Comparison of ENCODE assay signal across 12 mouse cellular contexts in the genomic region with DNA sequence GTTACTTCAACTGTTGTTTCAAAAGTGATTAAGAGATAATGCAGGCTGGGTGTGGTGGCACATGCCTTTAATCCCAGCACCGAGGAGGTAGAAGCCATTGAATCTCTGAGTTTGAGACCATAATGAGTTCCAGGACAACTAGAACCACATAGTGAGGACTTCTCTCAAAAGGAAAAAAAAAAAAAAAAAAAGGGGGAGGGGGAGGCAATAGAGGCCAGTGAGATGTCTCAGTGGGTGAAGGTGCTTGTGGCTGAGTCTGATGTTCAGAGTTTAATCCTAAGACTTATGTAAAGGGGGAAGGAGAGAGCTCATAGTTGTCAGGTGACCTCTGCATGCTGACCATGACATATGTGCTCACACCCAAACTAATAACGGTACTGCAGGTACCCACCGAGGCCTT. TPM values are rescaled to one million over a fixed set of nuclear protein-coding genes. Genes with fewer than 3 reads are reported as not detected.
DNase-seq lines count a peak whose midpoint lies in the region; ATAC-seq and TF ChIP-seq lines count a peak whose summit lies in the region.
"Had no signal": no experiment of that assay in that cellular context is flagged by ENCODE, and none has a peak within 500 bp of the region (broad histone marks: within the 10 kb centered on the region; RNA-seq: fewer than 3 reads in every experiment).

No protein-coding gene starts in this region.

- no peaks in the 10 kb centered on the region for H3K9me3 ChIP-seq in hindbrain, embryonic 10.5 days
- H3K9me3 ChIP-seq in hindbrain, embryonic 11.5 days (ENCODE audit: control insufficient read depth, low read length), result no peaks in the 10 kb centered on the region
- H3K9me3 ChIP-seq in G1E (replicated peaks), result no peaks in the 10 kb centered on the region
- no peaks in the 10 kb centered on the region for H3K9me3 ChIP-seq in forebrain, postnatal 0 days (ENCODE audit: low read length)

- no peak for TF ChIP-seq CTCF in G1E (IDR thresholded peaks at IDR 0.05; ENCODE audit: low read depth, low read length)
- no peak for TF ChIP-seq CTCF in forebrain, postnatal 0 days (IDR thresholded peaks at IDR 0.05; ENCODE audit: low read depth)

- no peak for ATAC-seq in hindbrain, embryonic 11.5 days (ENCODE audit: low FRiP score)
- no peak for ATAC-seq in G1E (ENCODE audit: extremely low read depth, insufficient number of reproducible peaks, low FRiP score, poor library complexity, severe bottlenecking)
- no peak for ATAC-seq in forebrain, postnatal 0 days
- no peak for ATAC-seq in erythroblast, adult 5-6 weeks (replicated peaks; ENCODE audit: low FRiP score, poor library complexity, severe bottlenecking)
- no peak for ATAC-seq in erythroid progenitor cell, adult 5-6 weeks (replicated peaks; ENCODE audit: low FRiP score, poor library complexity, severe bottlenecking)

- H3K4me1 ChIP-seq in hindbrain, embryonic 10.5 days (replicated peaks), result peaks cover 41% of the 10 kb centered on the region
- peaks cover 3% of the 10 kb centered on the region for H3K4me1 ChIP-seq in hindbrain, embryonic 11.5 days (replicated peaks; ENCODE audit: control insufficient read depth, insufficient read depth, low read length)
- H3K4me1 ChIP-seq in G1E (ENCODE audit: insufficient read depth, low read depth, low read length), result peaks cover 39% of the 10 kb centered on the region
- H3K4me1 ChIP-seq in forebrain, postnatal 0 days (ENCODE audit: insufficient read depth), result peaks cover 11% of the 10 kb centered on the region

- no peak overlapping the region for H3K4me2 ChIP-seq in hindbrain, embryonic 11.5 days (replicated peaks; ENCODE audit: low read depth, low read length)
- peak overlapping the region; percentile 96; the same call in 1 of the 2 replicates for H3K4me2 ChIP-seq in forebrain, postnatal 0 days (ENCODE audit: low read depth)

- H3K79me2 ChIP-seq in macrophage (ENCODE audit: inconsistent target), result peaks cover 76% of the 10 kb centered on the region

- peak overlapping the region; percentile 99 for H3K4me3 ChIP-seq in hindbrain, embryonic 10.5 days
- no peak overlapping the region for H3K4me3 ChIP-seq in hindbrain, embryonic 11.5 days (ENCODE audit: low read depth, low read length)
- H3K4me3 ChIP-seq in G1E (ENCODE audit: low read depth, low read length) (peak overlapping the region; percentile 43; the same call in 1 of the 2 replicates), macrophage (ENCODE audit: inconsistent target) (peak overlapping the region; percentile 92; the same call in 1 of the 2 replicates)
- no peak overlapping the region for H3K4me3 ChIP-seq in forebrain, postnatal 0 days (ENCODE audit: low read depth, low read length)

- no peaks in the 10 kb centered on the region for H3K27me3 ChIP-seq in hindbrain, embryonic 10.5 days (ENCODE audit: insufficient read depth, poor library complexity, severe bottlenecking)
- H3K27me3 ChIP-seq in hindbrain, embryonic 11.5 days (ENCODE audit: control insufficient read depth, insufficient read depth, low read length), result no peaks in the 10 kb centered on the region
- H3K27me3 ChIP-seq in G1E (ENCODE audit: insufficient read depth, low read length), result no peaks in the 10 kb centered on the region
- no peaks in the 10 kb centered on the region for H3K27me3 ChIP-seq in forebrain, postnatal 0 days (ENCODE audit: insufficient read depth, low read length)

- 87% methylated on average over 3 of the region's 3 CpGs for WGBS in hindbrain, embryonic 10.5 days
- WGBS in hindbrain, embryonic 11.5 days, result 89% methylated on average over 3 of the region's 3 CpGs
- WGBS in forebrain, postnatal 0 days, result 78% methylated on average over 3 of the region's 3 CpGs
- whole genome bisulfite sequencing in macrophage (ENCODE audit: missing documents), result 100% methylated on average over 2 of the region's 3 CpGs

- H3K9ac ChIP-seq in hindbrain, embryonic 11.5 days (ENCODE audit: low read depth, low read length), result no peak overlapping the region
- H3K9ac ChIP-seq in forebrain, postnatal 0 days, result no peak overlapping the region

- no peak for DNase-seq in hindbrain, embryonic 10.5 days (ENCODE audit: low spot score)
- DNase-seq in hindbrain, embryonic 11.5 days (ENCODE audit: low spot score), result no peak
- no peak for DNase-seq in G1E (ENCODE audit: low spot score)
- DNase-seq in forebrain, postnatal 0 days, result no peak
- no peak for DNase-seq in urinary bladder, postnatal 10 days (ENCODE audit: low spot score)
- DNase-seq: adrenal gland, adult 8-10 months; cerebellum, postnatal 14 days; gastrocnemius, postnatal 14 days; spleen, adult 18-20 months had no signal

- H3K36me3 ChIP-seq in hindbrain, embryonic 10.5 days, result peaks cover 31% of the 10 kb centered on the region
- H3K36me3 ChIP-seq in hindbrain, embryonic 11.5 days (ENCODE audit: control insufficient read depth, insufficient read depth, low read length), result no peaks in the 10 kb centered on the region
- H3K36me3 ChIP-seq in G1E (replicated peaks) (peaks cover 55% of the 10 kb centered on the region), macrophage (ENCODE audit: inconsistent target) (peaks cover 24% of the 10 kb centered on the region)
- H3K36me3 ChIP-seq in forebrain, postnatal 0 days (ENCODE audit: insufficient read depth), result peaks cover 13% of the 10 kb centered on the region

- H3K27ac ChIP-seq in hindbrain, embryonic 10.5 days, result no peak overlapping the region
- no peak overlapping the region for H3K27ac ChIP-seq in hindbrain, embryonic 11.5 days (ENCODE audit: low read depth, low read length)
- no peak overlapping the region for H3K27ac ChIP-seq in forebrain, postnatal 0 days (ENCODE audit: low read depth, low read length)
- peak overlapping the region; percentile 89 for H3K27ac ChIP-seq in macrophage

RNA-seq across cellular contexts. Expression of gene Ddx31, which starts 1.8 kb away (rescaled TPM):
- 16.7 and 21.5 TPM in 2 replicates for polyA plus RNA-seq in hindbrain, embryonic 10.5 days (2016; fragmentation: Nextera tagmentation; extraction: Ambion mirVana)
- polyA plus RNA-seq in hindbrain, embryonic 11.5 days (2014; fragmentation: Nextera tagmentation; extraction: Ambion mirVana), result 18.5 and 19.8 TPM in 2 replicates
- total RNA-seq in G1E (2014; fragmentation: Nextera tagmentation) (8.4 and 17.1 TPM in 2 replicates), G1E (2017) (13.0 and 15.9 TPM in 2 replicates)
- polyA plus RNA-seq in G1E (2012) (5.0 and 5.2 TPM in 2 replicates), macrophage (2018) (9.6 to 15.8 TPM (median 9.6 TPM) in 3 replicates)
- total RNA-seq in forebrain, postnatal 0 days (2014; rRNA removed), result 22.3 and 22.9 TPM in 2 replicates
- polyA plus RNA-seq in forebrain, postnatal 0 days (2015; fragmentation: Nextera tagmentation; extraction: Ambion mirVana), result 9.0 and 10.0 TPM in 2 replicates
- 10 to 100 TPM; 10.6 to 80.8 (median 40.2) TPM for total RNA-seq in macrophage (2018; cell fraction: chromatin; rRNA removed)
- 10 to 100 TPM in 10 of 26 experiments, 1 to 10 TPM in 16; 4.2 to 12.5 (median 9.3) TPM for total RNA-seq in macrophage (2018; cell fraction: cytosol; rRNA removed)
- total RNA-seq in macrophage (2018; cell fraction: nucleus; rRNA removed), result 10 to 100 TPM in 18 of 26 experiments, 1 to 10 TPM in 8; 6.7 to 64.0 (median 23.3) TPM
- total RNA-seq in erythroblast, adult 5-6 weeks (2015; ENCODE audit: low replicate concordance), result 1.5 and 5.0 TPM in 2 replicates
- total RNA-seq in erythroblast, adult 5-6 weeks (2017; ENCODE audit: low replicate concordance), result 0.98 and 2.0 TPM in 2 replicates
- 9.4 TPM in 1 of 2 replicates, not detected in the other for total RNA-seq in erythroid progenitor cell, adult 5-6 weeks (2015; ENCODE audit: low replicate concordance)
- total RNA-seq in erythroid progenitor cell, adult 5-6 weeks (2017; ENCODE audit: low replicate concordance), result 0.68 and 3.2 TPM in 2 replicates

RNA-seq across cellular contexts. Expression of gene Gtf3c4, which starts 1.9 kb away (rescaled TPM):
- 21.1 and 23.7 TPM in 2 replicates for polyA plus RNA-seq in hindbrain, embryonic 10.5 days (2016; fragmentation: Nextera tagmentation; extraction: Ambion mirVana)
- 29.5 and 33.3 TPM in 2 replicates for polyA plus RNA-seq in hindbrain, embryonic 11.5 days (2014; fragmentation: Nextera tagmentation; extraction: Ambion mirVana)
- 26.0 and 27.6 TPM in 2 replicates for total RNA-seq in G1E (2014; fragmentation: Nextera tagmentation)
- total RNA-seq in G1E (2017), result 22.0 and 25.0 TPM in 2 replicates
- 37.6 and 38.3 TPM in 2 replicates for polyA plus RNA-seq in G1E (2012)
- 59.4 and 86.0 TPM in 2 replicates for total RNA-seq in forebrain, postnatal 0 days (2014; rRNA removed)
- polyA plus RNA-seq in forebrain, postnatal 0 days (2015; fragmentation: Nextera tagmentation; extraction: Ambion mirVana), result 11.1 and 15.8 TPM in 2 replicates
- total RNA-seq in macrophage (2018; cell fraction: chromatin; rRNA removed), result 10 to 100 TPM in 15 of 26 experiments, 1 to 10 TPM in 11; 2.3 to 23.6 (median 11.1) TPM
- total RNA-seq in macrophage (2018; cell fraction: cytosol; rRNA removed), result 10 to 100 TPM in 19 of 26 experiments, 1 to 10 TPM in 7; 7.0 to 23.8 (median 15.2) TPM
- total RNA-seq in macrophage (2018; cell fraction: nucleus; rRNA removed), result 10 to 100 TPM in 18 of 26 experiments, 1 to 10 TPM in 8; 6.6 to 27.4 (median 13.0) TPM
- 11.5 to 17.4 TPM (median 12.1 TPM) in 3 replicates for polyA plus RNA-seq in macrophage (2018)
- total RNA-seq in erythroblast, adult 5-6 weeks (2015; ENCODE audit: low replicate concordance), result 5.4 and 5.8 TPM in 2 replicates
- 5.1 and 5.4 TPM in 2 replicates for total RNA-seq in erythroblast, adult 5-6 weeks (2017; ENCODE audit: low replicate concordance)
- 4.7 and 6.7 TPM in 2 replicates for total RNA-seq in erythroid progenitor cell, adult 5-6 weeks (2015; ENCODE audit: low replicate concordance)
- total RNA-seq in erythroid progenitor cell, adult 5-6 weeks (2017; ENCODE audit: low replicate concordance), result 5.7 and 7.8 TPM in 2 replicates

Comparison
In these comparisons a context has a peak if more than half of its experiments do, and no peak if none do; other contexts are left out.
1. H3K4me3 ChIP-seq: peak in hindbrain, embryonic 10.5 days (single experiment), G1E (single experiment) and macrophage (single experiment); none in hindbrain, embryonic 11.5 days (single experiment) and forebrain, postnatal 0 days (single experiment).